Mouse (Mus musculus) frontal cortex, adult (tissue): Measurements from ENCODE around the gene Ndufb2.
A peak's percentile ranks its signal among the peaks of the same experiment; 100 is the strongest.

Experiments used
- ATAC-seq: cut with Nextera tagmentation; 2 replicates; pipeline ENCODE4 v1.9.2; 2017; ENCODE audit warnings: mild to moderate bottlenecking, moderate library complexity, mixed read lengths; ENCODE audit not compliant: low TSS enrichment

Gene Ndufb2

DNA sequence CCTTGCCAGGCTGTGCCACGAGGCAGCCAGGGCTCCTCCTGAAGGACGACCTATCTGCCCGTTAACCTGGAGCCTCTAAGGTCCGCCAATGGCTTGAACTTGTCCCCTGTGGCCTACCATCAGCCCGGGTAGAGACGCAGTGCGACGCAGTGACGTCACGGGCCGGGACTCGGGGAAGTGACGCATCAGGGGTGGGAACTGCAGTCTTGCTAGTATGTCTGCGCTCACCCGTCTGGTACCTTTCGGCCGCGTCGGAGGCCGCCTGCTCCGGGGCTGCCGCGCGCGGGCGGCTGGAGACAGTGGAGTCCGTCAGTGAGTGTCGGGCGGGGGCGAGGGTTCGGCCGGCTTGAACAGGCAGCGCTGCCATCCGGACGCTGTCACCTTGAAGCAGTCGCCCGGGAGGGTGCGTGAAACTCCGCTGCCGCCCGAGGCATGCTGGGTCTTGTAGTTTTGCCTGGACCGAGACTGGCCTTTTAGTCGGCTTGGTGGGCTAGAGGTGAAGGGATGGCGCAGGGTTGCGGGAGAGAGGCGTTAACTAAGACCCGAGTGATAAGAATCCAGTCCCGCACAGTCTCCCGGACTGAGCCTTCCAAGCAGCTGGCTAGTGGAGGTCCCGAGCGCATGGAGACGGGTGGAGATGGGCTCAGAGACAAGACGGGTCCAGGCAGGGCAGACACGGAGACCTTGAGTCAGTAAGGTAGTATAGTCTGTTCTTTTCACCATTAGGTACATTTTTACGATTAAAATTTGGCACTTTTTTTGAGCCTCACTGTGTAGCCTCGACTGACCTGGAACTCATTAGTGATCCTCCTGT is at the start of gene Ndufb2:
TSS of gene Ndufb2 (plus strand) at position 174 of the 814 bp plus-strand sequence.
- ATAC-seq: peak; percentile 97

DNA sequence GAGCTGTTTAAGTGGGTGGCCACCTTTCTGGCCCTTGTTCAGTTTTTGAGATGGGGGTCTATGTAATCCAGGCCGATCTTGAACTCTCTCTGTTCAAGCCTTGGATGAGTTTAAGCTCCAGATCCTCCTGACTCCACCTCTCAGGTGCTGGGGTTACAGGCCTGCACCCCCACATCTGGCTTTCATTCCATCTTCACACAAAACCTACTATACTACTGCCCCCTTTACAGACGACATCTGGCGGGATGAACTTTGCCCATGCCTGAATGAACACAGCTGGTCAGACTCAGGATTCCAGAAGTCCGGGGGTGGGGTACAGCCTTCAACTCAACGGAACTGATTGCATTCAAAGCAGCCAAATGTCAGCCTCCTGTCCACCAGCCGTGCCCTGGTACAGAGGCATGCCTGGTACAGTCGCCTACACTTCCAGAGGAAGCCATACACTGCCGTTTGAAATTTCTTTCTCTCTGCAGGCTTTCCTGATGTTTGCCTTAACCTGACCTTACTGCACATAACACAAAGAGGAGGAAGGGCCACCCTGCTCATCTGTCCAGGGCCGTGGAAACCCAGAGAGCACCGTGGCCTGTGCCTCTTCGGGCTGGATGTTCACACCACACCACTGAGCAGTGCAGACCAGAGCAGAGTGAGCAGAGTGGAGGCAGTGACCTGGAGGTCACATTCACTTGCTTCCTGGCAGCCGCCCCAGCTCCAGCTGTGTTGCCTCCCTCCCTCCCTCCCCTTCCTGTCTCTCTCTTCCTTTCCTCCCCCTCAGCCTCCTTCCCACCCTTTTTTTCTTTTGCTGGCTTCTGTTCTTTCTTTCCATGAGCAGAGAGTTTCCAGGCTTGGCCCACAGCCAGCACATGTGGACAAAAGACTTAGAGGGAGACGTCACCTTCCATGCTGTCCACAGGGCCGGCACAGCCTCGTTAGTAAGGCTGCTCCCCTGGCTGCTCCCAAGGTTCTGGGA is 49.5 kb upstream of the Ndufb2 start:
- peak; percentile 17 for ATAC-seq

DNA sequence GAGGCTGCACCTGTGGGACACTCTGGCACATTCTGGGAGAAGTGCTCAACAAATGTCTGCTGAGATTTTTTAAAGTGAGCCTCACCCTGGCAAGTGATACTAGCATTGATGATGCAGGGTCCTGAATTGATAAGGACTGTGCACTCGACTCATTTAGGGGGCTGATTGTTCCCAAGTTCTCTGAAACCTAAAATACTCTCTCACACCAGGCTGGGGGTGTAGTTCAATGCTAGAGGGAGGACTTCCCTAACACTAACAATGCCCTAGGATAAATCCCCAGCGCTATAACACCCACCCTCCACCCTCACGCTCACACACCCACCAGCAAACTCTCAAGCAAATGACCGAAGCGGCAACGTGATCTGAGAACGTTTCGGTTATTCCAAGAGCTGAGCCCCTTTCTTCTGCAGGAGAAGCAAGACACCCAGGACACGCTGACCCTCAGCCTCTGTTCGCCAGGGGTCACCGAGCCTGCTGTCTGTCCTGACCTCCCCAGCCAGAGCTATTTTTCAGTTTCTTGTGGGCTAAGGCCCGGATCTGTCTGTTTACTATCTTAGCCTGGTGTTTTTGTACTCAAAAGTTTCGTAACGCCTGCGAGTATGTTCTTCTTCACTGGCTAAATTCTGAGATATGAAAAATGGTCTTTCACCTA is 48.5 kb upstream of the Ndufb2 start:
- no peak for ATAC-seq

DNA sequence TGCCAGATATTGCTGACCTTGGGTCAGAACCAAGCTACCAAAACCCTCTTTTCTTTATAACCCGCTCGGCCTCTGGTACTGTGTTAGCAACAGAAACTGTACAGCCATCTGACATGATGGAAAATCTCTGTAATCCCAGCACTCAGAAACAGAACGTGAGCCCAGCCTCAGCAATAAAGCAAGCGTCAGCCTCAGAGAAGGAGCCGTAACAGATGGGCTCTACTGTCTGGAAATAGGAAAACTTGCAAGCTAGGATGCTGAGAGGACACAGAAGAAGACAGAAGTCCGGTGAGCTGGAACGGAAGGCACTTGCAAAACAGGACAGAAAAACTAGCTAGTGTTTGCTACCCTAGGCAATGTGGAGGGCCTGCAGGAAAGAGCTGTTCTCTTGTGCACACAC is 46.9 kb upstream of the Ndufb2 start:
- peak; percentile 53 for ATAC-seq

DNA sequence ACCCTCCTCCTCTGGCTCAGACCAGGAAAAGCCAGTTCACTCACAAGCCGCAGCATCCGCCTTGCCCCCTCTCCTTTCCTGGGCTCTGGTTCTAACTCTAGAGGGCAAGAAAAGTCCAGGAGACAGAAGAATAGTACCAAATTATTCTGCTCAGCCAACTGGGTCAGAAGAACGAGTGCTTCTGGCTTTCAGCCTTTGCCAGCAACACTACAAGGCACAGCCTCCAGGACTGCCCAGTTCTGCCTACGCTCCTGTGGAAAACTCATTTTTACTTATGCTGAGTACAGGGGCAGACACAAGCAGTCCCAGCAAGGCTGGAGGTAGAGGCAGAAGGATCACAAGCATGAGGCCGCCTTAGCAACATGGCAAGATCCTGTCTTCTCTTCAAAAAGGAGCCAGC is 44.3 kb upstream of the Ndufb2 start:
- peak; percentile 60 for ATAC-seq

DNA sequence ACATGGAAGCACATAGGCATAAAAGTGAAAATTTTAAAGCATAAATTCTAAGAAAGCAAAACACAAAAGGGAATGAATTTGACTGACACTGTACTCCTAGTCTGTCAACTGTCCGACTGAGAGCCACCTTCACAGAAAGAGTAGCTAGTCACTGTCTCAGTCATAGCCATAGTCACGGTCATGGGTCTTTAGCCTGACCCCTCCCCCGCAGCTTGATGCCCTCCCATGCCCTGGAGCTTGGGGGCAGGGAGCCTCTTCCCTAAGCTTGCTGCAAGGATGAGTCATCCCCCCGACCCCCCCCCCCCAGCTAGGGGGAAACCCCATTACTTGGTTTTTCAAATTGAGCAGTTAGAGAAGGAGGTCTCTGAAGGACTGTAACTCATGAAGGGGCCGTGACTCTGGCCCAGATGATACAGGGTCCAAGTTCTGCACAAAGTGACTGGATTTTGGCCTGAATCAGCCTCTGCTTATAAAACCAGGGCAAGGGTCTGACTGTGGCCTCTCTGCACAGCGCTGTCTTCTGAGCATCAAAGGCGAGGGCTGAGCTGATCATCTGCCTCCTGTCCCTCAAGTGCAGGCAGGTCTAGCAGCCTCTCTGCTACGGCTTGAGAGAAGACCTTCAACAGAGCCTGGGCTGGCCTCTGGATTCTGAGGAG is 40.3 kb upstream of the Ndufb2 start:
- ATAC-seq: no peak

DNA sequence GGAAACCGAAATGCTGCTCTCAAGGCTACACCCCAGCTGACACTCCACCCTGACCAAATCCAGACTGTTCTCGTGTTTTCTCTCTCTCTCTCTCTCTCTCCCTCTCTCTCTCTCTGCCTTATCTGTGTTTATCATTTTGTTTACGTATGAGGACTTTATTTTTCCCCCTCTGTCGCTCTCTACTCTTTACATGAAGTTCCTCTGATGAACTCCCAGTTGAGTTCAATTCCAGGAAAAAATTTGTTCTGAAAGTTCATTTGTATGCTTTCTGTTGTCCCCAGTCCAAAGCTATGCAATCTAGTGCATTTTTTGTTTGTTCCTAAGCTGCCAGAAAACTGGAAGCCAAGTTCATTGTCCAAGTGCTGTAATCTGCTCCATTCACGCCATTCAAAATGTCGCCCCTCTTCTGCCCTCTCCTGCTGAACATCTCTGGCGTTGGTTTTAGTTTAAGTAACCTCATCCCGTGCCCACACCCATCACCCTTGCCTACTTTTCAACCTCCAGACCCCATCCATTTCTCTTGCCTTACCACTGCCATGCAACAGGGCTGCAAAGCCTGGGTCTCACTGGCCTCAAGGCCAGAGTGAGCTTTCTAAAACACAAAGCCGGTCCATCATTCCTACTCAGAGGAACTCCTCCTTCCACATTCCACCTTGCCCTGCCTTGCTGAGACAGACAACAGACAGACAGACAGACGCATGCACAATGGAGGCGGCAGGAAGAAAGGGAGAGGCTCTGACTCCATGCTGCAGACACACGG is 37.3 kb upstream of the Ndufb2 start:
- ATAC-seq: no peak

DNA sequence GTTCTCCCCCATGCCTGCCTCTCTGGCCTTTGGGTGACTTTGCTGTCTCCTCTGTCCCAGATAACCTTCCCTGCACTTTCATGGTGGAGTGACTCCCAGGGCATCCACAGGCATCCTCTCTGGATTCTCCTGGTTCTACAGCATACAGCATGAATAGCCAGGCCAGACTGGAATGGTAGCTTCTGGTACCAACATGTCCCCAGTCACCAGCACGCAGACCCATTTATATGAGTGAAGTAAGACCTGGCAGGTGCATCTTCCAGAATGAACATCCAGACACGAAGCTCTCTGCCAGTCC is 36.8 kb upstream of the Ndufb2 start:
- no peak for ATAC-seq

DNA sequence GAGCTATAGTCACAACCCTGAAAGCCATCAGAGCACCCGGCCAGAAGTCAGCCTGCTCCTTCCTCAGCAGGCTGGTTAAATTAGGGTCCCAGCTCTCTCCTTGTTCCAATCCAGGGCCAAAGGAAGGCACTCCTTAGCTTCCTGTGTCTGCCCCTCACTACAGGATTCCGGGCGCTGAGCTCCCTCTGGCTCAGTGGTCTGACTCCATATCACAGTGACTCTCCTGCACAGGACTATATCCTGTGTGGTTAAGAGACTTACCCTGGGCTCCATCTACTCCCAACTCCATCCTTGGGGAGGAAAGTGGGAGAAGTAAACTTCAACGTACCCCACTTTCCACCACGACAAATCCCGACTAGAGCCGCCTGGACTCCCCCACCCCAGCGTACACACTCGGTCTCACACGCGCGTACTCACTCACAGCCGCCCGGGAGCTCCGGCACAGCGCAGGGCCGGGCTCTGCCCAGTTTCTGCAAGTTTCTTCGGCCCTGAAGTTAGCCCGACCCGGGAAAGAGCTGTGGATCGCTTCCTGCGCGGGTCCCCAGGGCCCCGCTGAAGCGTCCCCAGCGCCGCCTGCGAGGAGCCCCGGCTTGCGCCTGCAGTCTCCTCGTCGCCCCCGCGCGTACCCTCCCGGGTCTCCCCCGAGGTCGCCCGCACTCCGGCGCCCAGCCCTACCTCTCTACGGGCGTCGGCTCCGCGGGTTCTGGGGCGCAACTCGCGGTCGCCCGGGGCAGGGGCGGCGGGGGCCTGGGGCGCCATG is 35.3 kb upstream of the Ndufb2 start:
- ATAC-seq: peak; percentile 55

DNA sequence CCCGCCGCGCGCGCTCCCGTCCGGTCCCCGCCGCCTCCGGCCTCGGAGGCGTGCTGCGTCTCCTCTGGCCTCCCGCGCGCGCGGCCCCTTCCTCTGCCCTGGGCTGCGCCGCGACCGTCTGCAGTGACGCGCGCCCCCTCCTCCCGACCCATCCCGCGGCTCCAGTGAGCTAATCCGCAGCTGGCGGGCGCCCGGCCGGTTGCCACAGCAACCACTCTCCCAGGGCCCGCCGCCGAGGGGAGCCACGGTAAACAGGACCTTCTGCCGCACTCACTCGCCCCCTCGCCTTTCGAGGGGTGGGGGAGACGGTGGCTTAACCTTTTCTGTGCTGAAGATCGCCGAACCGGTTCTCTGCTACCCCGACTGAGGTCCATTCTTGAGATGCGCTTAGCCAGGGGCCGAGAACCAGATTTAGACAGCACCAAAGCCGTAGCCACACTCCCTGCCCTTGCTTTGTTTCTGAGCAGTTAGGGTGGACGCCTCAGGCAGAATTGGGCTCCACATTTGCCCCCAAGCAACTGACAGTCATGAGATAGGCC is 34.6 kb upstream of the Ndufb2 start, which contains the start of gene Dennd2a:
TSS of gene Dennd2a (minus strand) at position 145 of the 539 bp plus-strand sequence.
- peak; percentile 82 for ATAC-seq

DNA sequence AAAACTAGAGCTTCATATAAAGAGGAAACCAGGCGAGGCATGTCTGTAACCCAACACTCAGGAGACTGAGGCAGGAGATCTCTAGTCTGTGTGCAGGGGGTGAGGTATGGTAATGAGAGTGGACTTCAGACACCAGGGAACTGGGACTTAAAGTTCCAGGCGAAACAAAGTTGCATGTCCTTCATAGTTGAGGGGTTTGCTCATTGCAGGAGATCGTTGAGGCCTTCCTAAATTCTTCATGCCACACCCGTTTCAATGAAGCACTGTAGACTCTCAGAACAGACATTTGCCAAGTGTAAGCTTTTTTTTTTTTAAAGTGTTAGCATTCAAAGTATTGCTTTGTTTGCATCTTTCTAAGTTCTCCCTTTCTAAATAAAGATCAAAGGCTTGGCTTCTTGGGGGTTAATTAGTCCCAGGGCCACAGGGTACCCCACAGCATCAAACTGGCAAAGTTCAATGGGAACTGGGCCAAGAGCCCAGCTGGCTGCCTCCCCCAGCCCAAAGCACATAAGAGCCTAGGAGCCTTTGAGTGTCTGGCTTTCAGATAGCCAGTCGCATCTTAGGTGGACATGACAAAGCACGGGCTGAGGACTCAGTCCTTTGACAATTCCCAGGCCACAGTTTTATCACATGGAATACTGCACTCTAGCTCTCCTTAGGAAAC is 33.0 kb upstream of the Ndufb2 start:
- ATAC-seq: no peak

DNA sequence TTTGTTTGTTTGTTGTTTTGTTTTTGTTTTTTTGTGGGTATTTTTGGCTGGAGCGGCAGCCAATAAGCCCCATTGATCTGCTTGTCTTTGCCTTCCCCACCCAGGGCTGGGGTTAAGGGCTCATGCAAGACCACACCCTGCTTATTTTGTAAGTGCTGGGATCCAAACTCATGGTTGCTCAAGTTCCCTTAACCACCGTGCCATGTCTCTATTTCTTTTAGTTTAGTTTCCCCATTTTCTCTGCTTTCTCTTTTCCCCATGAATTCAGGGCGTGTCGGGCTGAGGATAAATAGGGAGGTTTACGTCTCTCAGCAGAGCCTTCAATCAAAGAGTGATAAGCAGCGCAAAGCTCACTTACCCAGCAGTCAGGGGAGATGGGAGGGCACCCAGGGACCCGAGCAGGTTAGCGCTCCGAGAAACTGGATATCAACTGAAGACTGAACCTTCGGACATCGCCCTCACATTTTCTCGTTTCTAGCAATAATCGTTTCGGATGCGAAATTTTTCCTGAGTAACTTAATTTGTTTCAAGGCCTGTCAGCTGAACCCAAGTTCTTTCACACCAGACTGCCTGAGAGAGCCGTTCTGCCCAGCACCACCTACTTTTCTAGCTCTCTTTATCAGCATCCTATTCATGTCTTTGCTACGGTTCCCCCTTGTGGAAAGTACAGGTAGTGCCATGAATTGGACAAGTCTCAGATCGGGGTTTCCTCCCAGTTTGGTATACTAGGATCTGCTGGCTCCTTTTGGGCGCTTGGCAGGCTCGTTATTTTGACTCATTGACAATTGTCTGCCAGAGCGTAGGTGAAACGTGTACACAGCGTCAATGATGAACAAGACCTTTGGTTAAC is 30.0 kb upstream of the Ndufb2 start:
- ATAC-seq: peak; percentile 89

DNA sequence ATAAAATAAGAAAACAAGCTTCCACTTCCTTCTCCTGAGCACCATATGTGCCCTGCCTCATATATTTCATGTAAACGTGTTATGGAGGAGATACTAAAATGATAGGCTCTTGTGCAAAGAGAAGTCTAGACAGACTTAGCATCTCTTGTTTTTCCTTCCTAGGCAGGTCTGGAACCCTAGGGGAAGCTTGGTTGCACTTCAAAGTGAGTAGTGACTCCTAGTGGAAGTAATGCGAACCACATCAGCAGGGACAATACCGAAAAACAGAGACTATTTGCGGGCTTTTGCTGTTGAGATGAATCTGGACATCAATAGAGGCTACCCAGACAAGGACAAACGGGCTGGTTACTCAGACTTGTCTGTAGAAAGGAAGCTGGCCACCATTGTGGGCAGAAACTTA is 24.8 kb upstream of the Ndufb2 start:
- ATAC-seq: peak; percentile 82

DNA sequence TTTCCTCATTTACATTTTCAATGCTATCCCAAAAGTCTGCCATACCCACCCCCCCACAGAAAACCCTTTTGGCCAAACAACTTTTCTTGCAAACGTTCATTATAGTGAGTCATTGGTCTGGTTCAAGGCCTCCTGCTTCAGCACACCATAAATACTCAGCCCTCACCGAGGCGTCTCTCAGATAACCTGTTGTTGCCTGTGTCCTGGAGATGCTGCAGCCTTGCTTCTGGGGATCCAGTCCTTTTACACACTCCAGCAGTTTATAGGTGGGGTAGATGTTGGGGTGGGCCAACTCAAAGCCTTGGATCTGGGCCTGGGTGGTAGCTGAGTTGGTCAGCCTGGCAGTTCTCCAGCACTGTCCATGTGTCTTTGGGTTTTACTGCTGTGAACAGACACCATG is 21.9 kb upstream of the Ndufb2 start:
- no peak for ATAC-seq

DNA sequence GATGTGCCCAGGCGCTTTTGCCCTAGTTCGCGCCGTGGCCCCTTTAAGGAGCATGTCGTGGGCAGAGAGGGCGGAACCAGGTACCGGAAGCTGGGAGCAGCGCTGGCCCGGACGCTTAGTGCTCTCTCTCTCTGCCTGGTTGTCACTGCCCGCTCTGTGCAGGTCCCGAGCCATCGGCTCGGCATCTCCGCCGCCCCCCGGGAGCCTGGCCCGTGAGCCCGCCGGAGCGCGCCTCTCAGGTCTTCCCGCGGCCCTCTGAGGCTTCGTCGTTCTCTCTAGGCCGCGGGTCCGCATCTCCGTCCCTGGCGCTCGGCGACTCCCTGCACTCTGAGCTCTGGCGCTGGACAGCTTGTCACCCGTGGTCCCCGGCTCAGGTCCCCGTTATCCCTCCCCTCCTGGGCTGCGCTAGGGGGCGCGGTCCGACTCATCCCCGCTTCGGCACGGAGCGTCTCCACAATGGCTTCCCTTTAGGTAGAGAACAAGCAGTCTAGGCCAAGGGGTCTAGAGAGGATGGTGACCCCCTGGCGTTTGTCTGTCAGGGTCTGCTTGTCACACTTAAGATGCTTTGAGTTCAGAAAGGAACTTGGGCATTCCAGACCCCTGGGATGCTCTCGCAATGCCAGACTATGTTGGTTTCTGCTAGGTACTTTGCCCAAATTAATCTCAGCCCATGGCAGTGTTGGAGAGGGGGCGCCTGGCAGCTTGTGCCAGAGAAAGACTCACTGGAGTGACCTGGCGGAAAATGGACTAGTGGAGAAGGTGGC is 18.4 kb upstream of the Ndufb2 start, which contains the start of gene Adck2:
TSS of gene Adck2 (plus strand) at position 83 of the 764 bp plus-strand sequence.
- ATAC-seq: peak; percentile 97

DNA sequence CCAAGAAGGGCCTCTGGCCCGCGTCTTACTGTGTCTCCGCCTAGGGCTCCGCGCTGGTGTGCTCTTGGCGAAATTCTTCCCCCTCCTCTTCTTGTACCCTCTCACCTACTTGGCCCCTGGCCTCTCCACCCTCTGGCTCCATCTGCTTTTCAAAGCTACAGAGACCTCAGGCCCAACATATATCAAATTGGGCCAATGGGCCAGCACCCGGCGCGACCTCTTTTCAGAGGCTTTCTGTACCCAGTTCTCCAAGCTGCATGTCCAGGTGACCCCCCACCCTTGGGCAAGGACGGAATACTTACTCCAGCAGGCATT is 17.9 kb upstream of the Ndufb2 start:
- ATAC-seq: peak; percentile 11; the same call in 1 of the 2 replicates

DNA sequence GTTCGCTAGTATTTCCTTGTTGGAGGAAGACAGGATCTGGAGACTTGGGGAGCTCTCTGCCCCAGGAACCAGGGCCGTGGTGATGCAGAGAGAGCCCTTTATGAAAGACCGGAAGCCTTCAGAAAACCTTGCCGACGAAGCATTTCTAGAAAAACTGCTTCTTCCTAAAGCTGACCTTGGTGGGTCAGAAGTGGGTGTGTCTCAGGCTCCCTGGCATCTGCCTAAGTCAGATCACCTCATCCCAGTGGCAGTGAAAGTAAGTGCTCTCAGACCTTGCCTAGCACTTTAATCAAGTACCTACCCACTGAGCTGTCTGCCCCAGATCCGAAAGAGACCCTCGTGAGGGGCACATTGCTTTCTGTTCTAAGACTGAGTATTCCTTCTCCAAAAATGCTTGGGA is 17.4 kb upstream of the Ndufb2 start:
- ATAC-seq: no peak

DNA sequence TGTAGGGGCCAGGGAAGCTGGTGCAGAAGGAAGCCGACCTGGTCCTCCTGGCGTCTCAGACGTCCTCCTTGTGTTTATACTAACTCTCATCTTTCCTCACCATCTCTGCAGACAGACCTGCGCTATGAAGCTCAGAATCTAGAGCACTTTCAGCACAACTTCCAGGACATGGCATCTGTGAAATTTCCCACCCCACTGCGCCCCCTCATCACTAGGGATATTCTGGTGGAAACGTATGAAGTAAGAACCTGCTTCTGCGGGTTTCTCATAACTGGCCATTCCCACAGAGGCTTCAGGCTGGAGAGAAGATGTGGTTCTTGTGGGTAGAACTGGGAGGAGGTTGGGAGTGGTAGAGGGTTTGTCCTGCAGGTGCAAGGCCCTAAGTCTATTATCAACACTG is 12.8 kb upstream of the Ndufb2 start:
- peak; percentile 72 for ATAC-seq
